Mouse (Mus musculus): ENCODE results near the gene Cdhr4. TPM values are rescaled to one million over a fixed set of nuclear protein-coding genes. Genes with fewer than 3 reads are reported as not detected.
"Not testable (repeated sequence)": the region's sequence is repeated elsewhere in the genome, so short reads cannot be mapped to it uniquely, and the experiment has no call there.

Cdhr4 gene
- polyA plus RNA-seq, 1 experiment from 2014 or later = 2.2 TPM

- peak; percentile 99 for ATAC-seq (ENCODE audit: low FRiP score)
- WGBS = under 1% methylated on average over 51 of the region's 51 CpGs
- Histone ChIP-seq H3K9me3 (ENCODE audit: control insufficient read depth, low read length) (no peaks in the 10 kb centered on the region), H3K4me2 (replicated peaks) (peak within 1 kb of the TSS; percentile 78), H3K27me3 (ENCODE audit: control insufficient read depth, insufficient read depth, low read length) (no peaks in the 10 kb centered on the region), H3K9ac (peak within 1 kb of the TSS; percentile 95), H3K36me3 (replicated peaks; ENCODE audit: control insufficient read depth, insufficient read depth) (no peaks in the 10 kb centered on the region), H3K4me1 (replicated peaks; ENCODE audit: control insufficient read depth, insufficient read depth, low read length) (peaks cover 18% of the 10 kb centered on the region), H3K27ac (peak within 1 kb of the TSS; percentile 97), H3K4me3 (replicated peaks; ENCODE audit: low read length) (peak within 1 kb of the TSS; percentile 97)
- DNase-seq (ENCODE audit: low spot score) = peak; percentile 100
Measured at GRCm38 (mm10) chr9:108001922-108002770, 9.8 kb downstream of the Cdhr4 start, which contains the start of gene Ip6k1. TSS of gene Ip6k1 (plus strand) at chr9:108002501.

- no peaks in the 10 kb centered on the region for H3K36me3 ChIP-seq (replicated peaks; ENCODE audit: control insufficient read depth, insufficient read depth)
- H3K27ac ChIP-seq = peak overlapping the region; percentile 97
- H3K4me2 ChIP-seq (replicated peaks) = peak overlapping the region; percentile 62
- H3K27me3 ChIP-seq (ENCODE audit: control insufficient read depth, insufficient read depth, low read length) = no peaks in the 10 kb centered on the region
- under 1% methylated on average over 49 of the region's 50 CpGs for WGBS
- no peaks in the 10 kb centered on the region for H3K9me3 ChIP-seq (ENCODE audit: control insufficient read depth, low read length)
- H3K4me3 ChIP-seq (replicated peaks; ENCODE audit: low read length) = peak overlapping the region; percentile 97
- ATAC-seq (ENCODE audit: low FRiP score) (peak; percentile 66), DNase-seq (ENCODE audit: low spot score) (no peak)
- peak overlapping the region; percentile 95 for H3K9ac ChIP-seq
- H3K4me1 ChIP-seq (replicated peaks; ENCODE audit: control insufficient read depth, insufficient read depth, low read length) = peaks cover 18% of the 10 kb centered on the region
Measured at GRCm38 (mm10) chr9:108002778-108003530, 10.7 kb downstream of the Cdhr4 start.

- no peak for ATAC-seq (ENCODE audit: low FRiP score)
- 14% methylated on average over 8 of the region's 8 CpGs for WGBS
Measured at GRCm38 (mm10) chr9:108003531-108003890, 11.2 kb downstream of the Cdhr4 start.

GRCm38 (mm10) chr9:108008041-108008440 lies 15.7 kb downstream of the Cdhr4 start:
- H3K4me3 ChIP-seq (replicated peaks; ENCODE audit: low read length) = no peak overlapping the region
- H3K9me3 ChIP-seq (ENCODE audit: control insufficient read depth, low read length) = no peaks in the 10 kb centered on the region
- WGBS = 86% methylated on average over 5 of the region's 5 CpGs
- H3K27me3 ChIP-seq (ENCODE audit: control insufficient read depth, insufficient read depth, low read length) = no peaks in the 10 kb centered on the region
- peaks cover 5% of the 10 kb centered on the region; the same call in 1 of the 2 replicates for H3K36me3 ChIP-seq (replicated peaks; ENCODE audit: control insufficient read depth, insufficient read depth)
- H3K27ac ChIP-seq = no peak overlapping the region
- DNase-seq (ENCODE audit: low spot score) (no peak), ATAC-seq (ENCODE audit: low FRiP score) (no peak)
- peaks cover 18% of the 10 kb centered on the region for H3K4me1 ChIP-seq (replicated peaks; ENCODE audit: control insufficient read depth, insufficient read depth, low read length)
- H3K4me2 ChIP-seq (replicated peaks) = no peak overlapping the region
- no peak overlapping the region for H3K9ac ChIP-seq

More at GRCm38 (mm10) chr9:108003531-108003890, 11.2 kb downstream of the Cdhr4 start:
- H3K9ac ChIP-seq = peak overlapping the region; percentile 95
- peaks cover 18% of the 10 kb centered on the region for H3K4me1 ChIP-seq (replicated peaks; ENCODE audit: control insufficient read depth, insufficient read depth, low read length)
- no peaks in the 10 kb centered on the region for H3K36me3 ChIP-seq (replicated peaks; ENCODE audit: control insufficient read depth, insufficient read depth)
- peak overlapping the region; percentile 62 for H3K4me2 ChIP-seq (replicated peaks)
- no peaks in the 10 kb centered on the region for H3K9me3 ChIP-seq (ENCODE audit: control insufficient read depth, low read length)
- H3K27ac ChIP-seq = peak overlapping the region; percentile 97
- DNase-seq (ENCODE audit: low spot score) = peak; percentile 54
- H3K27me3 ChIP-seq (ENCODE audit: control insufficient read depth, insufficient read depth, low read length) = no peaks in the 10 kb centered on the region
- peak overlapping the region; percentile 97 for H3K4me3 ChIP-seq (replicated peaks; ENCODE audit: low read length)

GRCm38 (mm10) chr9:108010385-108010784 lies 18.1 kb downstream of the Cdhr4 start:
- H3K4me3 ChIP-seq (replicated peaks; ENCODE audit: low read length) = no peak overlapping the region
- H3K4me1 ChIP-seq (replicated peaks; ENCODE audit: control insufficient read depth, insufficient read depth, low read length) = peaks cover 5% of the 10 kb centered on the region; the same call in 1 of the 2 replicates
- ATAC-seq (ENCODE audit: low FRiP score) (no peak), DNase-seq (ENCODE audit: low spot score) (no peak)
- H3K27me3 ChIP-seq (ENCODE audit: control insufficient read depth, insufficient read depth, low read length) = no peaks in the 10 kb centered on the region
- no peak overlapping the region for H3K4me2 ChIP-seq (replicated peaks)
- H3K36me3 ChIP-seq (replicated peaks; ENCODE audit: control insufficient read depth, insufficient read depth) = peaks cover 14% of the 10 kb centered on the region; the same call in 1 of the 2 replicates
- no peaks in the 10 kb centered on the region for H3K9me3 ChIP-seq (ENCODE audit: control insufficient read depth, low read length)
- no peak overlapping the region for H3K9ac ChIP-seq
- H3K27ac ChIP-seq = no peak overlapping the region

- not testable (repeated sequence) for ATAC-seq (ENCODE audit: low FRiP score)
- WGBS = 100% methylated on average over 2 of the region's 2 CpGs
Measured at GRCm38 (mm10) chr9:108013577-108013976, 21.3 kb downstream of the Cdhr4 start.

GRCm38 (mm10) chr9:108017127-108017526 lies 24.8 kb downstream of the Cdhr4 start:
- no peak overlapping the region for H3K9ac ChIP-seq
- peaks cover 23% of the 10 kb centered on the region for H3K36me3 ChIP-seq (replicated peaks; ENCODE audit: control insufficient read depth, insufficient read depth)
- ATAC-seq (ENCODE audit: low FRiP score) = no peak
- H3K4me2 ChIP-seq (replicated peaks) = no peak overlapping the region
- DNase-seq (ENCODE audit: low spot score) = no peak
- H3K4me1 ChIP-seq (replicated peaks; ENCODE audit: control insufficient read depth, insufficient read depth, low read length) = no peaks in the 10 kb centered on the region
- no peaks in the 10 kb centered on the region for H3K9me3 ChIP-seq (ENCODE audit: control insufficient read depth, low read length)
- no peak overlapping the region for H3K27ac ChIP-seq
- H3K4me3 ChIP-seq (replicated peaks; ENCODE audit: low read length) = no peak overlapping the region
- 89% methylated on average over 3 of the region's 3 CpGs for WGBS
- H3K27me3 ChIP-seq (ENCODE audit: control insufficient read depth, insufficient read depth, low read length) = no peaks in the 10 kb centered on the region

More at GRCm38 (mm10) chr9:108013577-108013976, 21.3 kb downstream of the Cdhr4 start:
- H3K36me3 ChIP-seq (replicated peaks; ENCODE audit: control insufficient read depth, insufficient read depth) = peaks cover 23% of the 10 kb centered on the region
- not testable (repeated sequence) for H3K9me3 ChIP-seq (ENCODE audit: control insufficient read depth, low read length); H3K4me3 ChIP-seq (replicated peaks; ENCODE audit: low read length); H3K27ac ChIP-seq; DNase-seq (ENCODE audit: low spot score); H3K4me1 ChIP-seq (replicated peaks; ENCODE audit: control insufficient read depth, insufficient read depth, low read length); H3K27me3 ChIP-seq (ENCODE audit: control insufficient read depth, insufficient read depth, low read length); H3K4me2 ChIP-seq (replicated peaks); H3K9ac ChIP-seq

- H3K4me2 ChIP-seq (replicated peaks) = no peak overlapping the region
- DNase-seq (ENCODE audit: low spot score) = no peak
- H3K9me3 ChIP-seq (ENCODE audit: control insufficient read depth, low read length) = no peaks in the 10 kb centered on the region
- ATAC-seq (ENCODE audit: low FRiP score) = no peak
- H3K27ac ChIP-seq = no peak overlapping the region
- no peaks in the 10 kb centered on the region for H3K4me1 ChIP-seq (replicated peaks; ENCODE audit: control insufficient read depth, insufficient read depth, low read length)
- H3K36me3 ChIP-seq (replicated peaks; ENCODE audit: control insufficient read depth, insufficient read depth) = peaks cover 25% of the 10 kb centered on the region
- H3K9ac ChIP-seq = no peak overlapping the region
- no peaks in the 10 kb centered on the region for H3K27me3 ChIP-seq (ENCODE audit: control insufficient read depth, insufficient read depth, low read length)
- no peak overlapping the region for H3K4me3 ChIP-seq (replicated peaks; ENCODE audit: low read length)
- WGBS = 100% methylated on average over 1 of the region's 1 CpGs
Measured at GRCm38 (mm10) chr9:108020741-108021140, 28.4 kb downstream of the Cdhr4 start.

- H3K27ac ChIP-seq = no peak overlapping the region
- no peak for ATAC-seq (ENCODE audit: low FRiP score)
- no peak overlapping the region for H3K9ac ChIP-seq
- no peaks in the 10 kb centered on the region for H3K27me3 ChIP-seq (ENCODE audit: control insufficient read depth, insufficient read depth, low read length)
- no peak overlapping the region for H3K4me3 ChIP-seq (replicated peaks; ENCODE audit: low read length)
- H3K4me1 ChIP-seq (replicated peaks; ENCODE audit: control insufficient read depth, insufficient read depth, low read length) = no peaks in the 10 kb centered on the region
- H3K9me3 ChIP-seq (ENCODE audit: control insufficient read depth, low read length) = no peaks in the 10 kb centered on the region
- H3K36me3 ChIP-seq (replicated peaks; ENCODE audit: control insufficient read depth, insufficient read depth) = peaks cover 39% of the 10 kb centered on the region
- WGBS = 85% methylated on average over 3 of the region's 3 CpGs
- no peak for DNase-seq (ENCODE audit: low spot score)
- H3K4me2 ChIP-seq (replicated peaks) = no peak overlapping the region
Measured at GRCm38 (mm10) chr9:108023216-108023615, 30.9 kb downstream of the Cdhr4 start.

Data from hindbrain, embryonic 14.5 days (tissue).